Mouse (Mus musculus) lung, postnatal 0 days (tissue): ENCODE measurements around the gene Rps11.

Experiments
- CTCF ChIP-seq: IDR thresholded peaks from 2 replicates; pipeline ENCODE4 v1.5.1; 2016; ENCODE audit warnings: antibody characterized with exemption, mild to moderate bottlenecking
- EP300 ChIP-seq: IDR thresholded peaks from 2 replicates; pipeline ENCODE4 v1.6.1; 2016; ENCODE audit warnings: antibody characterized with exemption, mild to moderate bottlenecking, control low read depth

- TF ChIP-seq CTCF (no peak), EP300 (no peak)
Measured at GRCm38 (mm10) chr7:45112529-45112928, 11.7 kb downstream of the Rps11 start.
